Mouse (Mus musculus) Patski (cell line): ENCODE results near the gene 9130213A22Rik. TPM values are rescaled to one million over a fixed set of nuclear protein-coding genes. Genes with fewer than 3 reads are reported as not detected.

ENCODE experiments used
- ATAC-seq: fragments of 100-300 bp; one replicate; pipeline ENCODE4 v1.8.0; 2021
- CTCF ChIA-PET: fragments of 350-600 bp; sonication (Branson Sonifier 250); formaldehyde crosslinking; loops from one replicate; lab custom pipeline; 2022; ENCODE audit warnings: inconsistent platforms; lab: Charles Lee
- POLR2A ChIA-PET: fragments of 350-600 bp; sonication (Branson Sonifier 250); formaldehyde crosslinking; loops from one replicate; lab custom pipeline; 2022; ENCODE audit warnings: antibody characterized with exemption, inconsistent platforms; lab: Charles Lee
- DNase-seq: peaks from one replicate; pipeline ENCODE4 v3.0.0-alpha.2; 2011; ENCODE audit warnings: low read depth, low spot score
- H3K27me3 ChIP-seq: fragments of 371-371 bp; one replicate; pipeline ENCODE4 v1.5.1; 2021
- CTCF ChIP-seq: fragments of 100-300 bp; IDR thresholded peaks from one replicate; pipeline ENCODE4 v1.5.1; 2021
- in situ Hi-C: fragments of 300-500 bp; cut with MboI; formaldehyde crosslinking; loops from 3 replicates; pipeline ENCODE4 v1.11.1; 2018; ENCODE audit warnings: low pct_unique_long_range_greater_than_20kb, mixed read lengths
- polyA plus RNA-seq: library from polyadenylated mRNA; unstranded; gene quantifications from one replicate; pipeline ENCODE4 v1.2.3, GENCODE M21; 2021

Gene 9130213A22Rik
- polyA plus RNA-seq, 1 experiment from 2014 or later = 0.96 TPM

DNA sequence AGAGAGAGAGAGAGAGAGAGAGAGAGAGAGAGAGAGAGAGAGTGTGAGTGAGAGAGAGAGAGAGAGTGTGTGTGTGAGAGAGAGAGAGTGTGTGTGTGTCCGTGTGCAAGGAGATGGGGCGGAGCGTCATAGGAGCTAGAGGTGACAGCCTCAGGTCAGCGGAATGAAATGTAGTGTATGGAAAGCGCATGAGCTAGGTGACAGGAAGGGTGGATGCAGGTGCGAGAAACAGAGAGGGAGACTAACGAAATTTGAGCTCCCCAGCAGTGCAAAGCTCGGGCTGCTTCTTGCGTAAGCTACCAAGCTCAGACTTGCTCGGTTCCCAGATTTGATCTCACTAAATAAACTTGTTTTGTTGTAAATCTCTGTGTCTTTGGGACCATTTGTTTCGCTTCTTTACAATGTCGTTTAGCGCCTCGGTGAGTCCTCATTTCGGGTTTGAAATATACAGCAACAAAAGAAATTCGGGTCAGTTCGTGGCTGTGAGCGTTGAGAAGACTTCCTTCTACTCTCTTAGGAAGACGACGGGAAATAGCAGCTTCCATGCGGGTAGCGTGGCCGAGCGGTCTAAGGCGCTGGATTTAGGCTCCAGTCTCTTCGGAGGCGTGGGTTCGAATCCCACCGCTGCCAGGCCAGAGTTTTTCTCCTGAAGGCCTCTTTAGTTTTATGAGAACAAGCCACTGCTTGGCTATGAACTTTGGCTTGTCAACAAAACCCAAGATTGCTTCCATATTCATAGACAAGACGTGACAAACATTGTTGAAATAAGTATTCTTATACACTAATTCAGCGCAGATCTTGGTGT lies 1.5 kb upstream of the 9130213A22Rik start:
- no peak for TF ChIP-seq CTCF
- ChIA-PET POLR2A (interaction anchor here (0.6 to 3.5 kb wide), 6 partner anchors 27 to 82 kb away, joined by 3 to 20 read pairs (median 4); partner anchors contain the start of gene Borcs6), CTCF (interaction anchor here (0.6 to 6.2 kb wide), 12 partner anchors 8 to 63 kb away, joined by 3 to 78 read pairs (median 4); no protein-coding TSS in a partner anchor)
- in situ Hi-C loops = loop anchor here (5.0 kb wide), 1 partner anchor 57 kb away; no protein-coding TSS in a partner anchor
- no peaks in the 10 kb centered on the region for H3K27me3 ChIP-seq
- ATAC-seq (no peak), DNase-seq (no peak)

DNA sequence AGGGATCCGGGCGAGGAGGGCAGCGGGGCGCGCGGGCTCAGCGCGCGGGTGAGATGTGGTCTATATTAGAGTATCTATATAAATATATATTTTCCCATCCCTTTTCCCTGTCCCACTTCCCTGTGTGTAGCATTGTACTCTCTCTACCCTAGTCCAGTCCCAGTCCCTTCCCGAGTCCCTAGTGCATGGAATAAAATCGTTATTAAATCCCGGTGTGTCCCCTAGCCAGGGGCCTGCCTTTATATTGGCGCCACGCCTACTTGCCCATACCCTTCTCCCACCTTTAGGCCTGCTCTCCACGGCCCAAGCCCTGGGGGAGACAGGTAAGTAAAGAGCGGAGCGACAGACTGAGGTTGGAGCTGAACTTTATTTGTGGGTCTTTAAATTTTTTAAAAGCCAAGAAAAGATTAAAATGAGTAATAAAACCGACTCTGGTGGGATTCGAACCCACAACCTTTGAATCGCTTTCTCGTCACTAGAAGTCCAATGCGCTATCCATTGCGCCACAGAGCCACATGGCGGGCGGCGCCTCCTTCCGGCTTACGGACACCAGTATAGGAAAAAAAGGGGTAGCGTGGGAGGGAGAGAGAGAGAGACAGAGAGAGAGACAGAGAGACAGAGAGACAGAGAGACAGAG lies 785 bp upstream of the 9130213A22Rik start:
- TF ChIP-seq CTCF = no peak
- in situ Hi-C loops = loop anchor here (5.0 kb wide), 1 partner anchor 56 kb away; no protein-coding TSS in a partner anchor
- ATAC-seq (no peak), DNase-seq (no peak)
- ChIA-PET POLR2A (interaction anchor here (0.6 to 3.5 kb wide), 8 partner anchors 27 to 81 kb away, joined by 3 to 20 read pairs (median 6); no protein-coding TSS in a partner anchor), CTCF (interaction anchor here (0.7 to 6.2 kb wide), 13 partner anchors 7 to 82 kb away, joined by 3 to 78 read pairs (median 4); no protein-coding TSS in a partner anchor)
- H3K27me3 ChIP-seq = no peaks in the 10 kb centered on the region

DNA sequence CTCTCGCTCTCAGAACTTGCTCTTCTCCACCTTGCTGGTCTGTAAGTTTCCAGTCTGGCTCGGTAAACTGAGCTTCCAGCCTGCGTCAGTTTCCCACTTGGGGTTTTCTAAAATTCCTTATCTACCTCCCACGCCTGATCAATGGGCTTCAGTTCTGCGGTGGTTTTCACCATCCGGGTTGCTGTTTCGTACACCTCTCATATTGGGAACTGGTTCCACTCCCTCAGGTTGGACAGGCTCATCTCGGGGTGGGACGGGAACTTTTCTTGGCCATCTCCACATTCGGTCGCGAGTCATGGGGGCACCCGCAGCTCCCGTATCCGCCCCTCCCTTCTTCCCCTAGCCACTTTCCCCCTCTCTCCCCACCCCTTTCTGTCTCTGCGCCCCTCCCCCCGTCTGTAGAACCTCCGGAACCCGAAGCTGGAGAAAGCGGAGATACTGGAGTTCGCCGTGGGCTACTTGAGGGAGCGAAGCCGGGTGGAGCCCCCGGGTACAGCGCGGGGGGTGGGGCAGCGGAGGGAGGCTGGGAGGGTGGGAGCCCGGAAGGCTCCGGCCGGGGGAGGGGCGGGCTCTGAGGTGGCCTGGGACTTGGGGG lies 551 bp downstream of the 9130213A22Rik start:
- ATAC-seq (no peak), DNase-seq (no peak)
- in situ Hi-C loops = loop anchor here (5.0 kb wide), 1 partner anchor 55 kb away; no protein-coding TSS in a partner anchor
- POLR2A ChIA-PET = interaction anchor here (0.6 to 3.5 kb wide), 10 partner anchors 11 to 81 kb away, joined by 3 to 20 read pairs (median 4); partner anchors contain the start of gene Per1
- H3K27me3 ChIP-seq = no peaks in the 10 kb centered on the region
- no peak for TF ChIP-seq CTCF
- CTCF ChIA-PET = interaction anchor here (0.7 to 6.2 kb wide), 11 partner anchors 21 to 81 kb away, joined by 3 to 78 read pairs (median 4); partner anchors contain the start of genes Per1 and Tmem107

DNA sequence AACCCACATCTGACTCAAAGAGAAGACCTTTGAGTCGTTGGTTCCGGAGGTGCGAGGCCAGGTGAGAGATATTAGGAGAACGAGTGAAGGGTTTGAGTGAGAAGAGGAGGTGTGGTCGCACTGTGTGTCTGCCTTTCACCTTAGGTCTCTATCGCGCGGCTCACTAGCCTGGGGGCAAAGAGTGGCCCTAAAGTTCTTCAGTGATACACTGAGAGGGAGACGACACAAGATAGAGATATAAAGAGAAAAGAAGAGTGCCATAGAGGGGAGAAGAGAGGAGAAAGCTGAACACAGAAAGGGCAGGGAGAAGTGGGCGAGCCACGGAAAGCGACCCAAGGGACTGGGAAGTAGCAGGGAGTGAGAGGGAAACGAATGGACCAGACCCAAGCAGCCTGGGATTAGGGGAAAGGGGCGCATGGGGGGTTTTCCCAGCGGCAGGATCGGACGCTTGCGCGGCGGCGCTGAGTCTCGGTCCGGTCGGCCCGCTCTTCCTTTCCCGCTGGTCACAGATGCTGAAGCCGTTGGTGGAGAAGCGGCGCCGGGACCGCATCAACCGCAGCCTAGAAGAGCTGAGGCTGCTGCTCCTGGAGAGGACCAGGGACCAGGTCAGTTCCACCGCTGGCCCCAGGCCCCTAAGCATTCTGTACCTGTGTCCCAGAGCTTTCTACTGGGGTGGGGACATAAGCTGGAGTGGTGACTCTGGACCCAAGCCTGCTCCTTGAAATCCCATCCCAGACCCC lies 1.2 kb downstream of the 9130213A22Rik start:
- H3K27me3 ChIP-seq = no peaks in the 10 kb centered on the region
- in situ Hi-C loops = loop anchor here (5.0 kb wide), 1 partner anchor 54 kb away; no protein-coding TSS in a partner anchor
- CTCF ChIA-PET = interaction anchor here (1.1 to 6.2 kb wide), 5 partner anchors 29 to 78 kb away, joined by 3 to 78 read pairs (median 8); no protein-coding TSS in a partner anchor
- no peak for DNase-seq
- POLR2A ChIA-PET = interaction anchor here (0.6 to 3.5 kb wide), 7 partner anchors 18 to 81 kb away, joined by 3 to 20 read pairs (median 6); no protein-coding TSS in a partner anchor
- TF ChIP-seq CTCF = no peak
- no peak for ATAC-seq

DNA sequence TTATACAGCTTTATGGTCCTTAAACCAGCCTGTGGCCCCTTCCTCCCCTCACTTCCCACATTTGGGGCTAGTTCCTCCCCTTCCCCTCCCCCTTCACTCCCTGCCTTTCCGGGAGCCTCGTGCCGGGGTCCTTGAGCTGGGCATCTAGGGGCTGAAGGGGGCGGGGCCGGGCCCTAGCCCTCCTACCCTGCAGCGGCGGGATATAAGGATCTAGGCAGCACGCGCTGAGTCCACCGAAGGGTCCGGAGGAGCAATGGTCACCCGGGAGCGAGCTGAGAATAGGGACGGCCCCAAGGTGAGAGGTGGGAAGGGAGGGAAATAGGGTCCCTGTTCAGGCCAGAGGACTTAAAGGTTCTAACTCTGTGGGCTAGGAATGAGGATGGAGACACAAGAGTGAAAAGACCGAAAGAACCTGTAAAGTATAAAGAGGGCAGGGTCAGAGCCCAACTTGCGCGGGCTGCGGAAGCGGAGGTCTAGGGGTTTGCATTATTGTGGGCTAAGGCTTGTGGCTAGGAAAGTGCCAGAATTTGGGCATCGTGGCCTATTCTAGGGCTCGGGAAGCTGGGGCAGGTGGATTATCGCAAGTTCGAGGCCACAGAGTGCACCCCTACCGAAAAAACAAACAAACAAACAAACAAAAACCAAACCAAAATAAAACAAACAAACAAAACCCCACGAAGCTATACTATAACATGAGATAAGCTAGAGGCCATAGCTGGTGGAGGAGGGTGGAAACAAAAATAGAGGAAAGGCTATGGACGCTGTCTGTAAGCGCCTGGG lies 2.0 kb downstream of the 9130213A22Rik start, which contains the start of gene Hes7:
Hes7 (plus strand) TSS at position 184 of the 780 bp plus-strand sequence.
- ChIA-PET POLR2A (no interaction called here), CTCF (interaction anchor here (2.1 to 6.2 kb wide), 2 partner anchors 47 to 55 kb away, joined by 7 to 78 read pairs; no protein-coding TSS in a partner anchor)
- ATAC-seq (no peak), DNase-seq (no peak)
- TF ChIP-seq CTCF = no peak
- in situ Hi-C loops = loop anchor here (5.0 kb wide), 1 partner anchor 53 kb away; no protein-coding TSS in a partner anchor
- no peaks in the 10 kb centered on the region for H3K27me3 ChIP-seq

DNA sequence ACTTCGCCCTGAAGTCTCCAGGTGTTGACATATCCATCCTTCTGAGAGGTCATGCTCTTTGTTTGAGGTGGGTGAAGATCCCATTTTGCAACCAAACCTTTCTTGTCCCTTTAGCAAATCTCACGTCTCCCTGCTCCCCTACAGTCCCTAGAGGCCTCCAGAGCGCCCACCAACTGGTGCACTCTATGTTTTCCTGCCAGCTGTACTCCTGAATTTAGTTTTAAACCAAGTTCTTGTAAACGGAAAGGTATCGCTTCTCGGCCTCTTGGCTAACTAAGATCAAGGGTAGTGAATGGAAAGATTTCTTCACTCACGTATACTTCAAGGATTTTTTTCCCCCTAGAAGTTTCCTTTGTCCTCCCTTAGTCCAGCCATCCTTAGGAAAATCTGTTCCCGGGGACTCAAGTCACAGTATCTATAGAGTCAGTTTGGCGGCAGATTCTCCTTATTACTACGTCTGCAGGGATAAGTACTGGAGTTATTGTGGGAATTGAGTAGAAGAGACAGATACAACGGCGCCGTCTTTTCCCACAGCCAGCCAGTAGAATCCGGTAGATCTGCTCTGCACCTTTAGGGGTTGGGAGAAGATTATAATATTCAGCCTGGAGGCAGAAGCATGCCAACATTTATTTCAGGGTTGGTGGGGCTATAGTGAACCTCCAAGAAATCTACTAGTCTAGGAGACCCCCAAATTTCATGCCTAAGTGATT lies 2.8 kb downstream of the 9130213A22Rik start:
- POLR2A ChIA-PET = interaction anchor here (0.9 kb wide), 1 partner anchor 18 kb away, joined by 3 read pairs; no protein-coding TSS in a partner anchor
- no peak for ATAC-seq
- in situ Hi-C loops = loop anchor here (5.0 kb wide), 1 partner anchor 52 kb away; no protein-coding TSS in a partner anchor
- H3K27me3 ChIP-seq = no peaks in the 10 kb centered on the region
- no peak for DNase-seq
- CTCF ChIA-PET = interaction anchor here (6.2 kb wide), 1 partner anchor 55 kb away, joined by 78 read pairs; no protein-coding TSS in a partner anchor
- no peak for TF ChIP-seq CTCF

DNA sequence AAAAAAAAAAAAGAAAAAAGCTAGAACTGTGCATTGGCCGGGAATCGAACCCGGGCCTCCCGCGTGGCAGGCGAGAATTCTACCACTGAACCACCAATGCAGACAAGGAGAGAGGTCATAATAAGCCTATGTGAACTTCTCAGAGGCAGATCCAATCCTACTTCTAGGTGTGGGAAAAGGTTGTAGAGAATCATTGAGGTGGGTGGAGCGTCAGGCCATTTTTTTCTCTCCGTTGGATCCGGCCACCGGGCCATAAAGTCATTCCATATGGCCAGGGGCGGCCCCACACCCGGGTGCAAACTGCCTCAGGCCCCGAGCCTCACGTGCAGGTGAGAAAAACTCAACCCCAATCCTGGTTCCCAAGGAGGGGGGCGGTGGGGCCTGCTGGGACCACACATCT lies 3.6 kb downstream of the 9130213A22Rik start:
- POLR2A ChIA-PET = interaction anchor here (0.9 to 1.0 kb wide), 2 partner anchors 18 to 55 kb away, joined by 3 to 7 read pairs; no protein-coding TSS in a partner anchor
- H3K27me3 ChIP-seq = no peaks in the 10 kb centered on the region
- no peak for DNase-seq
- CTCF ChIA-PET = interaction anchor here (1.3 to 1.6 kb wide), 2 partner anchors 26 to 55 kb away, joined by 4 to 6 read pairs; no protein-coding TSS in a partner anchor
- in situ Hi-C loops = no loop called here
- ATAC-seq = no peak
- TF ChIP-seq CTCF = no peak
